Mouse (Mus musculus): ENCODE data around the gene Morf4l2. TPM values are rescaled to one million over a fixed set of nuclear protein-coding genes. Genes with fewer than 3 reads are reported as not detected.
"Not testable (repeated sequence)": the region's sequence is repeated elsewhere in the genome, so short reads cannot be mapped to it uniquely, and the experiment has no call there.

The Morf4l2 gene
- polyA plus RNA-seq, 1 experiment from 2014 or later: 567 TPM

GRCm38 (mm10) chrX:136691606-136692293 lies 51.7 kb downstream of the Morf4l2 start:
- H3K36me3 ChIP-seq (replicated peaks); H3K9ac ChIP-seq; H3K4me2 ChIP-seq; H3K27me3 ChIP-seq (replicated peaks); H3K4me1 ChIP-seq; H3K9me3 ChIP-seq; H3K4me3 ChIP-seq: not testable (repeated sequence)
- H3K27ac ChIP-seq: peak overlapping the region; percentile 75
- 31% methylated on average over 3 of the region's 3 CpGs for WGBS
- ATAC-seq (replicated peaks): peak; percentile 95

Other genes with a start within 250 kb of the Morf4l2 start
- not detected in 2 replicates for gene Kir3dl1, start 225.7 kb downstream of the Morf4l2 start, polyA plus RNA-seq (2015; fragmentation: Nextera tagmentation; extraction: Ambion mirVana)
- 0.22 and 0.31 TPM in 2 replicates for gene Kir3dl2, start 199.6 kb downstream of the Morf4l2 start, polyA plus RNA-seq (2015; fragmentation: Nextera tagmentation; extraction: Ambion mirVana)
- 91.5 and 91.6 TPM in 2 replicates for gene Tceal3, start 152.8 kb downstream of the Morf4l2 start, polyA plus RNA-seq (2015; fragmentation: Nextera tagmentation; extraction: Ambion mirVana)
- 21.3 and 22.1 TPM in 2 replicates for gene Tceal1, start 35.7 kb downstream of the Morf4l2 start, polyA plus RNA-seq (2015; fragmentation: Nextera tagmentation; extraction: Ambion mirVana)
- 0.11 TPM in 1 of 2 replicates, not detected in the other for gene Glra4, start 36.5 kb upstream of the Morf4l2 start, polyA plus RNA-seq (2015; fragmentation: Nextera tagmentation; extraction: Ambion mirVana)
- gene Plp1, start 79.0 kb upstream of the Morf4l2 start, polyA plus RNA-seq (2015; fragmentation: Nextera tagmentation; extraction: Ambion mirVana): 10.0 and 11.4 TPM in 2 replicates
- 23.1 and 24.4 TPM in 2 replicates for gene Rab9b, start 125.1 kb upstream of the Morf4l2 start, polyA plus RNA-seq (2015; fragmentation: Nextera tagmentation; extraction: Ambion mirVana)
- not detected in 2 replicates for gene H2bfm, start 183.6 kb upstream of the Morf4l2 start, polyA plus RNA-seq (2015; fragmentation: Nextera tagmentation; extraction: Ambion mirVana)
- gene Tmsb15b2, start 231.8 kb upstream of the Morf4l2 start, polyA plus RNA-seq (2015; fragmentation: Nextera tagmentation; extraction: Ambion mirVana): 70.9 and 74.1 TPM in 2 replicates
- gene Tmsb15l, start 233.2 kb upstream of the Morf4l2 start, polyA plus RNA-seq (2015; fragmentation: Nextera tagmentation; extraction: Ambion mirVana): 7.0 and 8.3 TPM in 2 replicates
- gene Tmsb15b1, start 233.2 kb upstream of the Morf4l2 start, polyA plus RNA-seq (2015; fragmentation: Nextera tagmentation; extraction: Ambion mirVana): 30.8 and 31.9 TPM in 2 replicates
- 413 and 428 TPM in 2 replicates for gene Zcchc18, start 249.5 kb upstream of the Morf4l2 start, polyA plus RNA-seq (2015; fragmentation: Nextera tagmentation; extraction: Ambion mirVana)

Data from midbrain, embryonic 15.5 days (tissue).